Mouse (Mus musculus) left cerebral cortex, postnatal 10 days (tissue): Measurements from ENCODE around the gene Dnm3. TPM values are rescaled to one million over a fixed set of nuclear protein-coding genes. Genes with fewer than 3 reads are reported as not detected.
A peak's percentile ranks its signal among the peaks of the same experiment; 100 is the strongest.

Source experiments
- DNase-seq, 2 experiments: peaks; one replicate each; pipeline ENCODE4 v3.0.0; 2021 to 2022; ENCODE audit warnings: low spot score in 2 of 2, mixed read lengths in 1 of 2; ENCODE audit errors: extremely low spot score in 1 of 2
- intact Hi-C: fragments of 180-260 bp; cut with DNase I; formaldehyde crosslinking; loops from one replicate; pipeline ENCODE4 v1.15.1; 2025
- total RNA-seq, 2 experiments: library from RNA; stranded (reverse); gene quantifications; 2 replicates each; pipeline ENCODE4 v1.2.3; 2021

The Dnm3 gene
- total RNA-seq, 2 experiments from 2014 or later, result 74.5 to 81.2 TPM

- DNase-seq, result no peak
Observed at GRCm38 (mm10) chr1:162196812-162197680, 280.8 kb downstream of the Dnm3 start.

GRCm38 (mm10) chr1:162188744-162189143, 289.1 kb downstream of the Dnm3 start:
- DNase-seq, result no peak
- intact Hi-C loops, result no loop called here

More at GRCm38 (mm10) chr1:162196812-162197680, 280.8 kb downstream of the Dnm3 start:
- intact Hi-C loops, result no loop called here

GRCm38 (mm10) chr1:162187352-162188120, 290.3 kb downstream of the Dnm3 start:
- intact Hi-C loops, result no loop called here
- DNase-seq, result no peak

GRCm38 (mm10) chr1:162186470-162187351, 291.1 kb downstream of the Dnm3 start:
- no peak for DNase-seq
- intact Hi-C loops, result no loop called here

GRCm38 (mm10) chr1:162184003-162184748, 293.7 kb downstream of the Dnm3 start:
- peak in 1 of 2 experiments; percentile 38 for DNase-seq
- intact Hi-C loops, result no loop called here

GRCm38 (mm10) chr1:162183438-162183837, 294.4 kb downstream of the Dnm3 start:
- no peak for DNase-seq
- intact Hi-C loops, result no loop called here

GRCm38 (mm10) chr1:162181187-162181975, 296.5 kb downstream of the Dnm3 start:
- DNase-seq, result no peak
- intact Hi-C loops, result no loop called here

- intact Hi-C loops, result no loop called here
- DNase-seq, result no peak
Observed at GRCm38 (mm10) chr1:162180451-162180850, 297.4 kb downstream of the Dnm3 start.

- intact Hi-C loops, result no loop called here
Observed at GRCm38 (mm10) chr1:162179401-162179800, 298.4 kb downstream of the Dnm3 start.

GRCm38 (mm10) chr1:162172806-162173205, 305.0 kb downstream of the Dnm3 start:
- intact Hi-C loops, result no loop called here

More at GRCm38 (mm10) chr1:162179401-162179800, 298.4 kb downstream of the Dnm3 start:
- no peak for DNase-seq

GRCm38 (mm10) chr1:162163687-162164484, 313.9 kb downstream of the Dnm3 start:
- intact Hi-C loops, result no loop called here
- peak in 1 of 2 experiments; percentile 25 for DNase-seq

More at GRCm38 (mm10) chr1:162172806-162173205, 305.0 kb downstream of the Dnm3 start:
- no peak for DNase-seq

- no peak for DNase-seq
- intact Hi-C loops, result no loop called here
Observed at GRCm38 (mm10) chr1:162162677-162163076, 315.2 kb downstream of the Dnm3 start.

GRCm38 (mm10) chr1:162162249-162162648, 315.6 kb downstream of the Dnm3 start:
- intact Hi-C loops, result no loop called here
- no peak for DNase-seq

GRCm38 (mm10) chr1:162160718-162161117, 317.1 kb downstream of the Dnm3 start:
- DNase-seq, result no peak
- intact Hi-C loops, result no loop called here

GRCm38 (mm10) chr1:162158486-162158885, 319.3 kb downstream of the Dnm3 start:
- DNase-seq, result no peak
- intact Hi-C loops, result no loop called here

- intact Hi-C loops, result no loop called here
- DNase-seq, result no peak
Observed at GRCm38 (mm10) chr1:162157659-162158058, 320.2 kb downstream of the Dnm3 start.

- DNase-seq, result no peak
- intact Hi-C loops, result no loop called here
Observed at GRCm38 (mm10) chr1:162156873-162157272, 321.0 kb downstream of the Dnm3 start.
